Mouse (Mus musculus): ENCODE results near the gene Elk3. TPM values are rescaled to one million over a fixed set of nuclear protein-coding genes. Genes with fewer than 3 reads are reported as not detected.

Gene Elk3
- polyA plus RNA-seq, 1 experiment from 2014 or later, result 29.3 TPM

DNA sequence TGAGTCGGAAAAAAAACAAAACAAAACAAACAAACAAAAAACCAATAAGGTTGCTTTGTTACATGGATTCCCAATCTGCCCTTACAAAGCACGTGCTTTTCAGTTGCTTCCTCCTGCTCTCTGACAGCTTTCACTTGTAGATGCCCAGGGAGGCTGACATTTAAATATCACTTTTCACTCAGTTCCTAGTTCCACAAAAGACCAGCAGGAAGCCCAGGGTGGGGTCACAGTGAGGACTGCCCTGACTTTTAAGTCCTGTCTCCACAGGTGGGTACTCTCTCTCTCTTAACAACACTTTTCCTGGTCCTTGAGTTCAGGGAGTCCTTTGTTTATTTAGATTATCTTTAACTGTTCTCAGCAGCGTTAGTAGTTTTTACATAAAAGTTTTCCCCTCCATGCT is 68.7 kb downstream of the Elk3 start:
- no peak for ATAC-seq (replicated peaks; ENCODE audit: extremely low read depth, insufficient read depth, low FRiP score)
- no peak overlapping the region for H3K4me3 ChIP-seq (ENCODE audit: low read length)
- H3K4me1 ChIP-seq (ENCODE audit: control insufficient read depth, insufficient read depth, low read length), result peaks cover 10% of the 10 kb centered on the region
- H3K9ac ChIP-seq (ENCODE audit: low read length), result no peak overlapping the region
- H3K27ac ChIP-seq (ENCODE audit: low read length), result no peak overlapping the region
- H3K9me3 ChIP-seq (replicated peaks; ENCODE audit: control insufficient read depth, low read length), result no peaks in the 10 kb centered on the region
- 39% methylated on average over 3 of the region's 3 CpGs for WGBS
- H3K36me3 ChIP-seq (ENCODE audit: control insufficient read depth, insufficient read depth), result peaks cover 30% of the 10 kb centered on the region
- no peaks in the 10 kb centered on the region for H3K27me3 ChIP-seq (ENCODE audit: control insufficient read depth, insufficient read depth, low read length)
- no peak overlapping the region for H3K4me2 ChIP-seq (ENCODE audit: low read depth, low read length)

DNA sequence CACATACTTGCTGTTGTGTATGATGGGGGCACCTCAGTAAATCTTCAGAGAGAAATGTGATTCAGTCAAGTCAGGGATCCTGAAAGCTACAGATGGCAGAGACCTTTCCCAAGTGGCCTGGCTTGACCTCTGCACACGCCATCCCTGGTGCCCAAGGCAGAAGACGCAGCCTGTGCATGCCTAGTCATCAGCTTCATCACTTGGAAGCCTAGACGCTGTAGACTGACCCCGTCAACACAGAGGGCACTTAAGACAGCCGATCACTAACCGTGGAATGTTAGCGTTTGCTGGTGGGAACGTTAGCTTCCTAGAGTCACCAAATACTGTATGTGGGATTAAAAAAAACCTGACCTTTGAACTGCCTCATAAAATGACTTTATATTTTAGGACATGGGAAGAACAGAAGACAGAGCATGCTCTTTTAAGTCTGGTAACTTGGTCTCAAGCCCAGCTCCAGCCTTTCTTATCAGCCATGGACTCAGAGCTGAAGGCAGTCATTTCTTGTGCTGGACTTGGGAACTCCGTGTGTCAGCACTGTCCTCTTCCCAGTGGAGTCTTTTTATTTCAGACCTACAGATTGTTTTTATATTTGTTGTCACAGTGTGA is 71.6 kb downstream of the Elk3 start:
- Histone ChIP-seq H3K4me3 (ENCODE audit: low read length) (no peak overlapping the region), H3K4me2 (ENCODE audit: low read depth, low read length) (no peak overlapping the region), H3K36me3 (ENCODE audit: control insufficient read depth, insufficient read depth) (peaks cover 37% of the 10 kb centered on the region), H3K4me1 (ENCODE audit: control insufficient read depth, insufficient read depth, low read length) (peaks cover 10% of the 10 kb centered on the region), H3K27me3 (ENCODE audit: control insufficient read depth, insufficient read depth, low read length) (no peaks in the 10 kb centered on the region), H3K9ac (ENCODE audit: low read length) (no peak overlapping the region), H3K9me3 (replicated peaks; ENCODE audit: control insufficient read depth, low read length) (no peaks in the 10 kb centered on the region), H3K27ac (ENCODE audit: low read length) (peak overlapping the region; percentile 3)
- 41% methylated on average over 9 of the region's 9 CpGs for WGBS
- ATAC-seq (replicated peaks; ENCODE audit: extremely low read depth, insufficient read depth, low FRiP score), result peak; percentile 60; the same call in 1 of the 2 replicates

DNA sequence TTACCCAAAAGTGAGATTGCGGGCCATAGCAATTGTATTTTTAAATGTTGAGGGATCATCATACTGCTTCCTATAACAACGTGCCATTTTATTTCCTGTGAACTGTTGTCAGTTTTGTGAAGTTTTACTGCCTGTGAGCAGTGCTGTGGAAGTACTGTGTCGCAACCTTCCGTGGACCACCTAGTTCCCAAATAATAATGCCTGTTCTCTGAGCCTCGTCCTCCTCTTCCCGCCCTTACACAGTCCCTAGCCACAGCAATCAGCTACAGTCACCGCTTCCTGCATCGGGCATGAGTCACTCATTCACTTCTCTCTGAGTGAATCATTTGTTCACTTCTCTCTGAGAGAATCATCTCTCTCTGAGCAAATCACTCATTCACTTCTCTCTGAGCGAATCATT is 76.2 kb downstream of the Elk3 start:
- 89% methylated on average over 9 of the region's 9 CpGs for WGBS
- H3K4me3 ChIP-seq (ENCODE audit: low read length), result no peak overlapping the region
- peaks cover 41% of the 10 kb centered on the region for H3K36me3 ChIP-seq (ENCODE audit: control insufficient read depth, insufficient read depth)
- H3K4me1 ChIP-seq (ENCODE audit: control insufficient read depth, insufficient read depth, low read length), result peaks cover 6% of the 10 kb centered on the region
- no peaks in the 10 kb centered on the region for H3K9me3 ChIP-seq (replicated peaks; ENCODE audit: control insufficient read depth, low read length)
- no peaks in the 10 kb centered on the region for H3K27me3 ChIP-seq (ENCODE audit: control insufficient read depth, insufficient read depth, low read length)
- H3K9ac ChIP-seq (ENCODE audit: low read length), result no peak overlapping the region
- no peak overlapping the region for H3K27ac ChIP-seq (ENCODE audit: low read length)
- ATAC-seq (replicated peaks; ENCODE audit: extremely low read depth, insufficient read depth, low FRiP score), result no peak
- H3K4me2 ChIP-seq (ENCODE audit: low read depth, low read length), result no peak overlapping the region

DNA sequence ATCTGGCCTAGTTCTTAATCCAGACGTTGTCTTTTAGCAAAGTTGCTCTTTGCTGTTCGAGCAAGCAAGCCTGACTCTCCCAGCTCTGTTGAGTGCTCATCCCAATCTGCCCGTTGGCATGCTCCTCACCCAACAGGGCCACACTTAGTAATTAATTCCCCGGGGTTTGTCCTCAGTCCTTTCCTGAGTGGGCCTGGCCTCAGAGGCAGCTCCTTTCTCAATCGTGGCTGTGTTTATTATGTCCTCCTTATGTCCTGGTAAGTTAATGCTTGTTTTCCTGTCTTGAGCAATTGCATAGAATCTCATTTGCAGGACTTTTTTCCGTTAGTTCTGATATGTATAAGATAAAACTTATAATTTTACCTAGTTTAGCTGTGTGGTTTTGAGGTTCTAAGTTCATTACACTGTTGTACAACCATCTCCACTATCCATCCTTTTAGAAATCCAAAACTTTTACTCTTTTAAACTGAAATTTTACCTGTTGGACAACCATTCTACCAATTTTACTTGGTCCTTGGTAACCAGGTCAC is 77.2 kb downstream of the Elk3 start:
- WGBS, result 83% methylated on average over 6 of the region's 6 CpGs
- no peak for ATAC-seq (replicated peaks; ENCODE audit: extremely low read depth, insufficient read depth, low FRiP score)
- Histone ChIP-seq H3K27me3 (ENCODE audit: control insufficient read depth, insufficient read depth, low read length) (no peaks in the 10 kb centered on the region), H3K4me2 (ENCODE audit: low read depth, low read length) (no peak overlapping the region), H3K9me3 (replicated peaks; ENCODE audit: control insufficient read depth, low read length) (no peaks in the 10 kb centered on the region), H3K4me3 (ENCODE audit: low read length) (no peak overlapping the region), H3K36me3 (ENCODE audit: control insufficient read depth, insufficient read depth) (peaks cover 39% of the 10 kb centered on the region), H3K9ac (ENCODE audit: low read length) (no peak overlapping the region), H3K4me1 (ENCODE audit: control insufficient read depth, insufficient read depth, low read length) (no peaks in the 10 kb centered on the region), H3K27ac (ENCODE audit: low read length) (no peak overlapping the region)

DNA sequence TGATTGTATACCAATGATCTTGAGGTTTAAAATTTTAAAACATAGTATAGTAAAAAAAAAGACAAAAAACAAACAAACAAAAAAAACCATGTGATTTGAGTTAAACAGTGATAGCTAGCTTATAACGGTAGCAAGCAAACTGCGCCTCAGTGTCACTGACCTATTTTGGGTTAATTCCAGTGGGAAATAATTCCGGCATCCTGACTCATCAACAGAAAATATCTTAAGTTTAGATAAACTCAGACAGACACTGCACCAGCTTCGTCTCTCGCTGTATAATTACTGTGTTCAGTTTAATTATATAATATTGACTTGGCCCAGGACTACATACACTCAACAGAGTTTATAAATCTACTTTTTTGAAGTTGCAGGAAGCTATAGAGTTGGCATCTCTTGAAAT is 79.0 kb downstream of the Elk3 start:
- H3K27me3 ChIP-seq (ENCODE audit: control insufficient read depth, insufficient read depth, low read length), result no peaks in the 10 kb centered on the region
- H3K4me1 ChIP-seq (ENCODE audit: control insufficient read depth, insufficient read depth, low read length), result peaks cover 7% of the 10 kb centered on the region
- no peaks in the 10 kb centered on the region for H3K9me3 ChIP-seq (replicated peaks; ENCODE audit: control insufficient read depth, low read length)
- no peak overlapping the region for H3K9ac ChIP-seq (ENCODE audit: low read length)
- ATAC-seq (replicated peaks; ENCODE audit: extremely low read depth, insufficient read depth, low FRiP score), result no peak
- peaks cover 24% of the 10 kb centered on the region for H3K36me3 ChIP-seq (ENCODE audit: control insufficient read depth, insufficient read depth)
- 88% methylated on average over 5 of the region's 5 CpGs for WGBS
- no peak overlapping the region for H3K4me3 ChIP-seq (ENCODE audit: low read length)
- H3K4me2 ChIP-seq (ENCODE audit: low read depth, low read length), result no peak overlapping the region
- H3K27ac ChIP-seq (ENCODE audit: low read length), result no peak overlapping the region

DNA sequence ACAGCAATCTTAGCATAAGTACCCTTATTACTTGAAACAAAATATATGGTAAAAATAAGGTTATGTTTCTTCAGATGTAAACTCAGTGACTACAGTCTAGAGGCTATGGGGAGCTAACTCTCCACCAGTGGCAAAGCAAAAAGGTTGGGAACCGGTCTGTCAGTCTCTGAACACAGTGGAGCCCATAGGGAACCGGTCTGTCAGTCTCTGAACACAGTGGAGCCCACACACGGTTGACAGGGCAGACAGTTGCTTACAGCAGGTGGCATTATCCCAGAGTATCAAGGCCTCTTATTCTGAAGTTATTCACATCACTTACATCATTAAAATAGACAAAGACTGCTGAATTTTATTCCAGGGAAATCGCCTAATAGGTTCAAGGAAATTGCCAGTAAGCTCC is 79.4 kb downstream of the Elk3 start:
- H3K27me3 ChIP-seq (ENCODE audit: control insufficient read depth, insufficient read depth, low read length), result no peaks in the 10 kb centered on the region
- peaks cover 26% of the 10 kb centered on the region for H3K36me3 ChIP-seq (ENCODE audit: control insufficient read depth, insufficient read depth)
- no peak for ATAC-seq (replicated peaks; ENCODE audit: extremely low read depth, insufficient read depth, low FRiP score)
- no peak overlapping the region for H3K27ac ChIP-seq (ENCODE audit: low read length)
- peaks cover 7% of the 10 kb centered on the region for H3K4me1 ChIP-seq (ENCODE audit: control insufficient read depth, insufficient read depth, low read length)
- 85% methylated on average over 4 of the region's 4 CpGs for WGBS
- no peaks in the 10 kb centered on the region for H3K9me3 ChIP-seq (replicated peaks; ENCODE audit: control insufficient read depth, low read length)
- no peak overlapping the region for H3K9ac ChIP-seq (ENCODE audit: low read length)
- H3K4me2 ChIP-seq (ENCODE audit: low read depth, low read length), result no peak overlapping the region
- no peak overlapping the region for H3K4me3 ChIP-seq (ENCODE audit: low read length)

DNA sequence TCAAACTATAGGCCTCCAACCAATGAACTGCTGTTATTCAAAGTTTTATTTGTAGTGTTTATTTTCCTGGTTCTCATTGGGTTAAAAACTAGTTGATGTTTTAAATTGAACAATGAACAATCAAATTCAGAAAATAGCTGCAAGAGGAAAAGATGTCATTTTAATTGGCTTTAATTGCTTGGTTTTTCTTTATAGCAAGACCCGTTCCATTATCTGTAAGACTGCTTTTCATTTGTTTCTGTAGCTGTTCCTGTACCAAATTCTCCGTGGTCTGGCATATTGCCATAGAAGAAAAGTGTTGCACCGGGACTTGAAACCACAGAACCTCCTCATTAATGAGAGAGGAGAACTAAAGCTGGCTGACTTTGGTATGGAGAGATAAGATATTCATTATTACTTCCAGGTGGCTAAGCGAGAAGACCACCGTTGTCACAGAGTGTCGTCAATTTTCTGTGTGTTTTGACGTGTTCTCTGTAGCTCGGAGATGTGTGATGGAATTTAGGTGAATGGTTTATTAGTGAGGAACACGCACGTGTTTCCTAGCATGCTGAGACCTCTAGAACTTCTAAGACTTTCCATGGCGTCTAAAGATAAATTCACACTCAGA is 82.4 kb downstream of the Elk3 start:
- no peak overlapping the region for H3K27ac ChIP-seq (ENCODE audit: low read length)
- WGBS, result 55% methylated on average over 11 of the region's 11 CpGs

DNA sequence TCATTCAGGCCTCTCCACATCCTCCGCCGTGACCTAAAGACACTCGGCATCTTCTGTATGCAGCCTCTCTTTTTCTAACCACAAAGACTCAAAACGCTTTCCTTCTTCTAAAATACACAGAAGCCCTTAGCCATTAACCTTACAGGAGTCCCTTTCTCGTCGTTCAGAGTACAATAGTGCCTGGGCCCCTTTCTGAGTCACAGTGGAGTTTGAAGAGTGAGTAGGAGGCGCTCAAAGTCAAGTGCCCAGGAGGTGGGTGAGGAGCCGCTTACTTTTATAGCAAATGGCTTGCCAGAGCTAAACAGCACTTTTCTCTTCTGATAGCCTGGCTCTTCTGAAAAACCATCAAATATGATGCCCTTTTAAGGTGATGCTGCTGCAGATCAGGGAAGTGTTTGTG is 83.0 kb downstream of the Elk3 start:
- ATAC-seq (replicated peaks; ENCODE audit: extremely low read depth, insufficient read depth, low FRiP score), result no peak
- Histone ChIP-seq H3K27ac (ENCODE audit: low read length) (peak overlapping the region; percentile 24; the same call in 1 of the 2 replicates), H3K27me3 (ENCODE audit: control insufficient read depth, insufficient read depth, low read length) (no peaks in the 10 kb centered on the region), H3K4me3 (ENCODE audit: low read length) (no peak overlapping the region), H3K9me3 (replicated peaks; ENCODE audit: control insufficient read depth, low read length) (no peaks in the 10 kb centered on the region), H3K9ac (ENCODE audit: low read length) (no peak overlapping the region), H3K36me3 (ENCODE audit: control insufficient read depth, insufficient read depth) (peaks cover 19% of the 10 kb centered on the region), H3K4me1 (ENCODE audit: control insufficient read depth, insufficient read depth, low read length) (peaks cover 7% of the 10 kb centered on the region), H3K4me2 (ENCODE audit: low read depth, low read length) (no peak overlapping the region)
- whole genome bisulfite sequencing, result 40% methylated on average over 8 of the region's 8 CpGs

More for the DNA sequence above, 82.4 kb downstream of the Elk3 start:
- peaks cover 23% of the 10 kb centered on the region for H3K36me3 ChIP-seq (ENCODE audit: control insufficient read depth, insufficient read depth)
- no peak overlapping the region for H3K4me2 ChIP-seq (ENCODE audit: low read depth, low read length)
- peaks cover 7% of the 10 kb centered on the region for H3K4me1 ChIP-seq (ENCODE audit: control insufficient read depth, insufficient read depth, low read length)
- no peak for ATAC-seq (replicated peaks; ENCODE audit: extremely low read depth, insufficient read depth, low FRiP score)
- no peak overlapping the region for H3K9ac ChIP-seq (ENCODE audit: low read length)
- H3K9me3 ChIP-seq (replicated peaks; ENCODE audit: control insufficient read depth, low read length), result no peaks in the 10 kb centered on the region
- no peaks in the 10 kb centered on the region for H3K27me3 ChIP-seq (ENCODE audit: control insufficient read depth, insufficient read depth, low read length)
- H3K4me3 ChIP-seq (ENCODE audit: low read length), result no peak overlapping the region

DNA sequence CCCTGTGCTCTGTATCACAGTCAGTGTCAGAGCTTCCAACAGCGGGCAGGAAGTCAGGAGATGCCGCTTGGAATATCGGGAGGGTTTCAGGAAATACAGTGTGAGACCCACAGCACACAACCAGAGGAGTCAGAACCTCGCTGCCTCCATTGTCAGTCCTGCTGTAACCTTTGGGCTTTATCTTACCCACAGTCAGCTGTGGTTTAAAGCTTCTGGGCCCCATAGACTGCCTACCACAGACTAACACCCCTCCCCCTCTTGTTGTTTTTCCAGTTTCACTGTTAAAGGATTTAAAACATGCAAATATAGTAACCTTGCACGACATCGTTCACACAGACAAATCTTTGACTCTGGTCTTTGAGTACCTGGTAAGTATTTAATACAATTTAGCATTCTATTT is 85.2 kb downstream of the Elk3 start:
- H3K9me3 ChIP-seq (replicated peaks; ENCODE audit: control insufficient read depth, low read length), result no peaks in the 10 kb centered on the region
- no peak overlapping the region for H3K4me3 ChIP-seq (ENCODE audit: low read length)
- H3K27ac ChIP-seq (ENCODE audit: low read length), result no peak overlapping the region
- H3K9ac ChIP-seq (ENCODE audit: low read length), result no peak overlapping the region
- peaks cover 7% of the 10 kb centered on the region for H3K4me1 ChIP-seq (ENCODE audit: control insufficient read depth, insufficient read depth, low read length)
- 61% methylated on average over 6 of the region's 6 CpGs for WGBS
- no peak for ATAC-seq (replicated peaks; ENCODE audit: extremely low read depth, insufficient read depth, low FRiP score)
- no peaks in the 10 kb centered on the region for H3K27me3 ChIP-seq (ENCODE audit: control insufficient read depth, insufficient read depth, low read length)
- H3K36me3 ChIP-seq (ENCODE audit: control insufficient read depth, insufficient read depth), result peaks cover 14% of the 10 kb centered on the region; the same call in 1 of the 2 replicates
- no peak overlapping the region for H3K4me2 ChIP-seq (ENCODE audit: low read depth, low read length)
